ENCODE assay signal across 23 mouse cellular contexts in genomic region chr15:74387533-74387932, GRCm38 (mm10).
DNase-seq lines count a peak whose midpoint lies in the region; ATAC-seq lines count a peak whose summit lies in the region.
"Had no signal": no experiment of that assay in that cellular context is flagged by ENCODE, and none has a peak within 500 bp of the region (broad histone marks: within the 10 kb centered on the region; RNA-seq: fewer than 3 reads in every experiment).

No protein-coding gene starts in this region.

- no peaks in the 10 kb centered on the region for H3K36me3 ChIP-seq in forebrain, embryonic 12.5 days (replicated peaks)
- no peaks in the 10 kb centered on the region for H3K36me3 ChIP-seq in forebrain, embryonic 15.5 days
- H3K36me3 ChIP-seq in midbrain, embryonic 14.5 days (ENCODE audit: control insufficient read depth, insufficient read depth, low read length) = no peaks in the 10 kb centered on the region
- H3K36me3 ChIP-seq: embryonic facial prominence, embryonic 15.5 days; heart, embryonic 10.5 days; limb, embryonic 12.5 days had no signal

- no peak overlapping the region for H3K4me2 ChIP-seq in forebrain, embryonic 12.5 days
- H3K4me2 ChIP-seq in forebrain, embryonic 15.5 days (replicated peaks) = no peak overlapping the region
- no peak overlapping the region for H3K4me2 ChIP-seq in midbrain, embryonic 14.5 days (ENCODE audit: low read length)
- H3K4me2 ChIP-seq: embryonic facial prominence, embryonic 15.5 days; limb, embryonic 12.5 days; liver, embryonic 11.5 days had no signal

- 7% methylated on average over 3 of the region's 3 CpGs for WGBS in forebrain, embryonic 12.5 days
- whole genome bisulfite sequencing in forebrain, embryonic 15.5 days = 2% methylated on average over 3 of the region's 3 CpGs
- WGBS in midbrain, embryonic 14.5 days = 7% methylated on average over 3 of the region's 3 CpGs

- 0 out of 2 replicates have a peak overlapping the region, but pooled peaks have one; percentile 19 for H3K27ac ChIP-seq in forebrain, embryonic 12.5 days
- no peak overlapping the region for H3K27ac ChIP-seq in forebrain, embryonic 15.5 days (replicated peaks)
- no peak overlapping the region for H3K27ac ChIP-seq in midbrain, embryonic 14.5 days (replicated peaks; ENCODE audit: low read depth, low read length)
- H3K27ac ChIP-seq: embryonic facial prominence, embryonic 15.5 days; heart, embryonic 10.5 days; limb, embryonic 12.5 days had no signal

- 0 out of 2 replicates have a peak, but pooled peaks cover 2% of the 10 kb centered on the region for H3K27me3 ChIP-seq in forebrain, embryonic 12.5 days
- no peaks in the 10 kb centered on the region for H3K27me3 ChIP-seq in forebrain, embryonic 15.5 days
- H3K27me3 ChIP-seq in midbrain, embryonic 14.5 days (ENCODE audit: control insufficient read depth, insufficient read depth, low read length) = no peaks in the 10 kb centered on the region
- H3K27me3 ChIP-seq: embryonic facial prominence, embryonic 15.5 days; limb, embryonic 12.5 days had no signal

- H3K4me3 ChIP-seq in forebrain, embryonic 12.5 days (replicated peaks) = no peak overlapping the region
- H3K4me3 ChIP-seq in forebrain, embryonic 15.5 days = no peak overlapping the region
- no peak overlapping the region for H3K4me3 ChIP-seq in midbrain, embryonic 14.5 days (replicated peaks; ENCODE audit: low read depth, low read length)
- H3K4me3 ChIP-seq: embryonic facial prominence, embryonic 15.5 days; heart, embryonic 10.5 days; limb, embryonic 12.5 days had no signal

- peak; percentile 91 for DNase-seq in ES-CJ7 (ENCODE audit: low read depth, low spot score)
- peak; percentile 84 for DNase-seq in ZHBTc4 (ENCODE audit: low read depth, low spot score)
- DNase-seq in midbrain, embryonic 14.5 days = peak; percentile 35
- DNase-seq in right cerebral cortex, postnatal 4 days = no peak
- DNase-seq in lung, postnatal 4 days = no peak
- DNase-seq: adrenal gland, postnatal 25 days; cerebellum, adult 18-20 months; cerebellum, postnatal 25 days; embryo, embryonic 11 days; gastrocnemius, postnatal 10 days; heart, postnatal 4 days; kidney, postnatal 4 days; liver, postnatal 0 days; thymus, adult 2 months; thymus, postnatal 4 days had no signal

- peak; percentile 59; the same call in 1 of the 2 replicates for ATAC-seq in forebrain, embryonic 12.5 days (ENCODE audit: low FRiP score)
- ATAC-seq in forebrain, embryonic 15.5 days (replicated peaks) = no peak
- no peak for ATAC-seq in midbrain, embryonic 14.5 days (ENCODE audit: low FRiP score, low TSS enrichment)
- ATAC-seq: intestine, postnatal 0 days; liver, postnatal 0 days; lung, postnatal 0 days had no signal

- no peaks in the 10 kb centered on the region for H3K9me3 ChIP-seq in forebrain, embryonic 12.5 days
- no peaks in the 10 kb centered on the region for H3K9me3 ChIP-seq in forebrain, embryonic 15.5 days
- H3K9me3 ChIP-seq in midbrain, embryonic 14.5 days (ENCODE audit: control insufficient read depth, low read length) = no peaks in the 10 kb centered on the region
- H3K9me3 ChIP-seq: embryonic facial prominence, embryonic 15.5 days; heart, embryonic 10.5 days; limb, embryonic 12.5 days had no signal

- peaks cover 22% of the 10 kb centered on the region for H3K4me1 ChIP-seq in forebrain, embryonic 12.5 days
- peaks cover 12% of the 10 kb centered on the region; the same call in 1 of the 2 replicates for H3K4me1 ChIP-seq in forebrain, embryonic 15.5 days
- peaks cover 4% of the 10 kb centered on the region; the same call in 1 of the 2 replicates for H3K4me1 ChIP-seq in midbrain, embryonic 14.5 days (ENCODE audit: control insufficient read depth, insufficient read depth, low read length)
- H3K4me1 ChIP-seq: embryonic facial prominence, embryonic 15.5 days; heart, embryonic 10.5 days; limb, embryonic 12.5 days had no signal

- no peak overlapping the region for H3K9ac ChIP-seq in forebrain, embryonic 12.5 days
- no peak overlapping the region for H3K9ac ChIP-seq in forebrain, embryonic 15.5 days (replicated peaks)
- H3K9ac ChIP-seq in midbrain, embryonic 14.5 days (replicated peaks; ENCODE audit: low read length) = no peak overlapping the region
- H3K9ac ChIP-seq: embryonic facial prominence, embryonic 15.5 days; limb, embryonic 12.5 days; liver, postnatal 0 days had no signal

Comparison
In these comparisons a context has a peak if more than half of its experiments do, and no peak if none do; other contexts are left out.
1. DNase-seq: peak in ES-CJ7 (single experiment), ZHBTc4 (single experiment) and midbrain, embryonic 14.5 days (single experiment); none in right cerebral cortex, postnatal 4 days (single experiment) and lung, postnatal 4 days (0 of 2).